Mouse (Mus musculus) limb, embryonic 13.5 days (tissue): ENCODE results near the gene Dysf. TPM values are rescaled to one million over a fixed set of nuclear protein-coding genes. Genes with fewer than 3 reads are reported as not detected.
A peak's percentile ranks its signal among the peaks of the same experiment; 100 is the strongest.

Experiments used
- ATAC-seq: fragments of 200-750 bp; cut with Nextera tagmentation; 2 replicates; pipeline ENCODE4 v1.8.0; 2017; ENCODE audit warnings: low read depth, moderate number of reproducible peaks, moderate TSS enrichment; ENCODE audit not compliant: low FRiP score
- H3K27ac ChIP-seq: fragments of 300-500 bp; sonication (generic); 2 replicates; pipeline ENCODE4 v1.5.1; 2015; ENCODE audit warnings: inconsistent platforms, mild to moderate bottlenecking, moderate library complexity
- H3K27me3 ChIP-seq: fragments of 300-500 bp; sonication (generic); 2 replicates; pipeline ENCODE4 v1.6.1; 2015; ENCODE audit warnings: mild to moderate bottlenecking, inconsistent platforms
- H3K36me3 ChIP-seq: fragments of 300-500 bp; sonication (generic); 2 replicates; pipeline ENCODE4 v1.6.1; 2015; ENCODE audit warnings: inconsistent platforms, mild to moderate bottlenecking, moderate library complexity
- H3K4me1 ChIP-seq: fragments of 300-500 bp; sonication (generic); 2 replicates; pipeline ENCODE4 v1.6.1; 2015; ENCODE audit warnings: inconsistent platforms
- H3K4me2 ChIP-seq: fragments of 300-500 bp; sonication (generic); replicated peaks from 2 replicates; pipeline ENCODE4 v1.6.1; 2015; ENCODE audit warnings: inconsistent platforms, mild to moderate bottlenecking, moderate library complexity
- H3K4me3 ChIP-seq: fragments of 300-500 bp; sonication (generic); 2 replicates; pipeline ENCODE4 v1.5.1; 2015; ENCODE audit warnings: moderate library complexity, mild to moderate bottlenecking, inconsistent platforms
- H3K9ac ChIP-seq: fragments of 300-500 bp; sonication (generic); 2 replicates; pipeline ENCODE4 v1.6.1; 2015; ENCODE audit warnings: mild to moderate bottlenecking, inconsistent platforms
- H3K9me3 ChIP-seq: fragments of 300-500 bp; sonication (generic); 2 replicates; pipeline ENCODE4 v1.6.1; 2016; ENCODE audit warnings: inconsistent platforms
- WGBS: fragments of 180-500 bp; shearing (Covaris S2); methylation state at CpG from one replicate; pipeline ENCODE4 v1.1.7; 2015; 5-methylcytosine and 5-hydroxymethylcytosine counted together
- polyA plus RNA-seq: library from polyadenylated mRNA; unstranded; fragments of >200 nt; fragmentation: Nextera tagmentation; extraction: Ambion mirVana; gene quantifications from 2 replicates; pipeline ENCODE4 v1.2.1, GENCODE M21; 2015

Gene Dysf
- polyA plus RNA-seq, 1 experiment from 2014 or later, result 10.2 TPM

DNA sequence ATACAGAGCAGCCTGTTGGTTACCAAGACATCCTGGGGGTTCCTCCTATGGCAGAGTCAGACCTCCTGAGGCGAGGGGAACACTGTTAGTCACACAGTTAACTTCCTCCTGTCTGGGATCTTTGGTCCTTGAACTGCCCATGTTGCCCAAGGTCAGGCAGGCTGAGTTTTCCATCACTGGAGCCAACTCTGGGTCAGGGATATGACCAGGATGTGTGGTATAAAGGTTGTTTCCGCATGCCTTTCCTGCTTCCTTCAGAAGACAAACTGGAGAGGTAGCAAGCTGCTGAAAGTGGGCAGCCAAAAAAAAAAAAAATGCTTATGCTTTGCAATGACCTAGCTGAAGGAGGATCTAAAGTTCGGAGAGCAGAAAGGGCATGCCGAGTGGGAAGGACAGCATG, 116.7 kb downstream of the Dysf start:
- Histone ChIP-seq H3K4me1 (peaks cover 47% of the 10 kb centered on the region), H3K4me3 (no peak overlapping the region), H3K9ac (no peak overlapping the region), H3K27me3 (no peaks in the 10 kb centered on the region), H3K27ac (no peak overlapping the region), H3K9me3 (no peaks in the 10 kb centered on the region), H3K36me3 (no peaks in the 10 kb centered on the region), H3K4me2 (no peak overlapping the region)
- WGBS, result 79% methylated on average over 4 of the region's 4 CpGs
- no peak for ATAC-seq

DNA sequence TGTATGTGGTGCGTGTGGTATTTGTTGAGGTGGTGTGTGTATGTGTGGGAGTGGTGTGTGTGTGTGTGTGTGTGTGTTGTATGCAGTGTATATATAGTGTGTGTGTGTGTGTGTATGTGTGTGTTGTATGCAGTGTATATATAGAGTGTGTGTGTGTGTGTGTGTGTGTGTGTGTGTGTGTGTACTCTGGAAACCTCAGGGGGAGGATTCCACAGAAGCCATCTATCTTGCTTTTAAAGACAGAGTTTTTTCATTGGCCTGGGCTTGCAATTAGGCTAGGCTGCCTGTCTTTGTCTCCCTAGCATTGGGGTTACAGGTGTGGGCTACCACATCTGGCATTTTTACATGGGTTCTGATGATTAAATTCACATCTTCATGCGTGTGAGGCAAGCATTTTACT, 119.8 kb downstream of the Dysf start:
- no peak for ATAC-seq
- Histone ChIP-seq H3K9me3 (no peaks in the 10 kb centered on the region), H3K27me3 (no peaks in the 10 kb centered on the region)

GRCm38 (mm10) chr6:84130867-84131266, 122.5 kb downstream of the Dysf start:
- Histone ChIP-seq H3K4me3 (no peak overlapping the region), H3K9me3 (no peaks in the 10 kb centered on the region), H3K36me3 (no peaks in the 10 kb centered on the region), H3K4me1 (peaks cover 76% of the 10 kb centered on the region), H3K27me3 (no peaks in the 10 kb centered on the region), H3K27ac (peak overlapping the region; percentile 90), H3K4me2 (no peak overlapping the region), H3K9ac (no peak overlapping the region)
- ATAC-seq, result no peak
- WGBS, result 86% methylated on average over 4 of the region's 4 CpGs

More for the DNA sequence above, 119.8 kb downstream of the Dysf start:
- Histone ChIP-seq H3K27ac (no peak overlapping the region), H3K36me3 (no peaks in the 10 kb centered on the region), H3K4me2 (no peak overlapping the region), H3K9ac (no peak overlapping the region), H3K4me1 (peaks cover 56% of the 10 kb centered on the region), H3K4me3 (no peak overlapping the region)
- 71% methylated on average over 2 of the region's 2 CpGs for WGBS

GRCm38 (mm10) chr6:84131539-84131938, 123.1 kb downstream of the Dysf start:
- Histone ChIP-seq H3K27ac (peak overlapping the region; percentile 90), H3K36me3 (no peaks in the 10 kb centered on the region), H3K4me1 (peaks cover 80% of the 10 kb centered on the region), H3K4me2 (peak overlapping the region; percentile 21; the same call in 1 of the 2 replicates), H3K27me3 (no peaks in the 10 kb centered on the region), H3K9me3 (no peaks in the 10 kb centered on the region), H3K9ac (no peak overlapping the region), H3K4me3 (no peak overlapping the region)
- 30% methylated on average over 9 of the region's 9 CpGs for WGBS
- no peak for ATAC-seq

DNA sequence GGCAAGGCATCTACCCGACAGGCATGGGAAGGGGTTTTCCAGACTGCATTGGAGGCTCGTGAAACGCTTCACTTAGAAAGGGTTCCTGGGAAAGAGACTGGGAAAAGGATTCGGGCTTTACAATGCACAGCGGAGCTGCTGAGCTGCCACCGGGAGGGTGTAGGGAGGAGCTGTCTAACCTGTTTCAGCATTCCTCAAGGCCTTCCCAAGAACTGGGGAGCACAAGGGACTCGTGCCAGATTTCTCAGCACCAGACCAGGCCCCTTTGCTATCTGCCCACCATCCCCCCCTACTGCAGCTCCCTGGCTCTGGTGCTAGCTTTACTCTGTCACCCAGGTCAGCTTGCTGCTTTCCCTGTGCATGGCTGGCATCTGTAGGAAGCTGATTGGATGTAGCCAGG, 124.7 kb downstream of the Dysf start:
- no peaks in the 10 kb centered on the region for H3K36me3 ChIP-seq
- whole genome bisulfite sequencing, result 25% methylated on average over 7 of the region's 7 CpGs
- H3K4me3 ChIP-seq, result no peak overlapping the region
- H3K4me1 ChIP-seq, result peaks cover 69% of the 10 kb centered on the region
- H3K27ac ChIP-seq, result peak overlapping the region; percentile 90; the same call in 1 of the 2 replicates
- H3K27me3 ChIP-seq, result no peaks in the 10 kb centered on the region
- H3K4me2 ChIP-seq, result no peak overlapping the region
- H3K9me3 ChIP-seq, result no peaks in the 10 kb centered on the region
- ATAC-seq, result 0 out of 2 replicates have a peak, but pooled peaks have one; percentile 8
- H3K9ac ChIP-seq, result no peak overlapping the region

GRCm38 (mm10) chr6:84133996-84134721, 125.8 kb downstream of the Dysf start:
- no peak overlapping the region for H3K4me3 ChIP-seq
- peak overlapping the region; percentile 41; the same call in 1 of the 2 replicates for H3K4me2 ChIP-seq
- H3K27me3 ChIP-seq, result no peaks in the 10 kb centered on the region
- peak overlapping the region; percentile 90; the same call in 1 of the 2 replicates for H3K27ac ChIP-seq
- peaks cover 59% of the 10 kb centered on the region for H3K4me1 ChIP-seq
- WGBS, result 71% methylated on average over 5 of the region's 7 CpGs
- H3K9me3 ChIP-seq, result no peaks in the 10 kb centered on the region
- no peak overlapping the region for H3K9ac ChIP-seq
- peak; percentile 2; the same call in 1 of the 2 replicates for ATAC-seq
- no peaks in the 10 kb centered on the region for H3K36me3 ChIP-seq

- peak; percentile 70 for ATAC-seq
- Histone ChIP-seq H3K4me2 (peak overlapping the region; percentile 41), H3K27me3 (no peaks in the 10 kb centered on the region), H3K9ac (no peak overlapping the region), H3K4me1 (peaks cover 56% of the 10 kb centered on the region), H3K4me3 (no peak overlapping the region), H3K27ac (peak overlapping the region; percentile 90), H3K36me3 (no peaks in the 10 kb centered on the region), H3K9me3 (no peaks in the 10 kb centered on the region)
- 16% methylated on average over 23 of the region's 23 CpGs for WGBS
Observed at GRCm38 (mm10) chr6:84134722-84135394, 126.5 kb downstream of the Dysf start.

DNA sequence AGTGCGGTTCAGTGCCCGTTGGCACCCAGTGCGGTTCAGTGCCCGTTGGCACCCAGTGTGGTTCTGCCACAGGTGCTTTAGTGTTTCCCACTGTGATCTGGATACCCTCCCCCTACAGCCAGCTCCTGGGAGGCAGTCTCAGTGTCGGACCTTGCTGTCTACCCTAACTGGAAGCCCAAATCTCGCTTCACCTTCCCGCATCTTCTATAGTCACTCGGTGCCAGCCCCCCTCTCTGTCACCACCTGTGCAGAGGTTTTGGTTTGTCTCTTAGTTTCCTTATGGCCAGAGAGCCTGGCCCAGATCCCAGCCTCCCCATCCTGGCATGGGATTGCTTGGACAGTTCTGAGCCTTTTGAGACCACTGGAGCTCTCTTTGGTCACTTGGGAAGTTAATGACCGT, 127.3 kb downstream of the Dysf start:
- peaks cover 58% of the 10 kb centered on the region for H3K4me1 ChIP-seq
- WGBS, result 92% methylated on average over 9 of the region's 9 CpGs
- no peak overlapping the region for H3K27ac ChIP-seq
- H3K27me3 ChIP-seq, result no peaks in the 10 kb centered on the region
- H3K4me3 ChIP-seq, result no peak overlapping the region
- H3K9ac ChIP-seq, result no peak overlapping the region
- no peaks in the 10 kb centered on the region for H3K9me3 ChIP-seq
- no peak for ATAC-seq
- no peak overlapping the region for H3K4me2 ChIP-seq
- H3K36me3 ChIP-seq, result no peaks in the 10 kb centered on the region

DNA sequence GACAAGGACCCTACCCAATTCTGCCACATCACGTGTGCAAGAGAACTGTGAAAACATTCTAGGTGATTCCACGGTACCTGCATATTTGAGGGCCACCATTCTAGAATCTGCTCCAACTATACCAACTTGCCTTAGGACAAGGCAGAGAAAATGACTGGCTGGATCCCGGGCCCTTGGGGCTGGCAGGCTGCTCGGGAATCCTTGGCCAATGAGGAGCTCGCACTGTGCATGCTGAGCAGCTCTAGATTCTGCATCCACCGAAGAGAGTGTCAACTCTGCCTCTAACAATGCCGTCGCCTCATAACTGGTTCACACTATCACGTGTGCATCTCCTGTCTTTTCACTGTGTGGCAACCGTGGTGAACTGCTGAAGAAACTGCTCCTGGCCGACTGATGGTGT, 128.0 kb downstream of the Dysf start:
- no peak overlapping the region for H3K4me2 ChIP-seq
- peaks cover 52% of the 10 kb centered on the region for H3K4me1 ChIP-seq
- no peaks in the 10 kb centered on the region for H3K27me3 ChIP-seq
- no peaks in the 10 kb centered on the region for H3K36me3 ChIP-seq
- WGBS, result 89% methylated on average over 11 of the region's 11 CpGs
- no peak overlapping the region for H3K4me3 ChIP-seq
- ATAC-seq, result no peak
- H3K9me3 ChIP-seq, result no peaks in the 10 kb centered on the region
- no peak overlapping the region for H3K9ac ChIP-seq
- H3K27ac ChIP-seq, result no peak overlapping the region

DNA sequence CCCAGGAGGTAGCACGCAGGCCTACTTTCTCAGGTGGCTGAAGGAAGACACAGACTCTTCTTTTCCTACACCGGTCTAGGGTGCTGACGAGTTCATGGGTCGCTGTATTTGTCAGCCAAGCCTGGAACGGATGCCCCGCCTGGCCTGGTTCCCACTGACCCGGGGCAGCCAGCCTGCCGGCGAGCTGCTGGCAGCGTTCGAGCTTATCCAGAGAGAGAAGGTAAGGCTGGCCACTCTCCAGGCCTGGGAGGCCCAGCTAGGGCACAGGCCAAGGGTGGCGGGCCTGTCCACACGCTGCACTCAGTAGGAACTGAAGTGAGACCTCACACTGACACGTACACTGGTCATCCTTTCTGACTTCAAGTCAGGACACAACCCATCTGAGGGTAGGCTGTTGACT, 131.5 kb downstream of the Dysf start:
- H3K27ac ChIP-seq, result no peak overlapping the region
- peaks cover 44% of the 10 kb centered on the region for H3K4me1 ChIP-seq
- H3K4me3 ChIP-seq, result no peak overlapping the region
- H3K4me2 ChIP-seq, result no peak overlapping the region
- H3K36me3 ChIP-seq, result no peaks in the 10 kb centered on the region
- no peak for ATAC-seq
- no peak overlapping the region for H3K9ac ChIP-seq
- WGBS, result 81% methylated on average over 14 of the region's 14 CpGs
- no peaks in the 10 kb centered on the region for H3K9me3 ChIP-seq
- H3K27me3 ChIP-seq, result no peaks in the 10 kb centered on the region

DNA sequence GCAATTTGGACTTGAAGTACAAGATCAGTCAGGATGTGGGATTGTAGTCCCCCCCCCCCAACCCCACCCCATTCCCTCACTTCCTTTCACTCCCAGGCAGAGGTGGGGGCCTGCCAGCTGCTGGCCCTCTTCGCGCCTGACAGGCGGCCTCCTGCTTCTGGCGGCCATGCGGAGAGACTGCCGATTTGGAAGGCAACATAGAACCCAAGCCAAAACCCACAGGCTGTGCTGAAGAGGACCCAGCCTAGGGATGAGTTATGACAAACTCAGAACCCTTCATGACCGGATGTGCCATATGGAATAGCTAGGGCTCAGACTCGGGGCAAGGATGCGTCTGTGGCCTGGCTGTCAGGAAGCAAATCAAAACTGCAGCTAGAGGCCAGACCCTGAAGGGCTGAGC, 134.1 kb downstream of the Dysf start:
- Histone ChIP-seq H3K4me3 (no peak overlapping the region), H3K27ac (no peak overlapping the region), H3K9me3 (no peaks in the 10 kb centered on the region), H3K9ac (no peak overlapping the region), H3K4me2 (no peak overlapping the region), H3K36me3 (no peaks in the 10 kb centered on the region), H3K4me1 (peaks cover 32% of the 10 kb centered on the region), H3K27me3 (0 out of 2 replicates have a peak, but pooled peaks cover 5% of the 10 kb centered on the region)
- WGBS, result 73% methylated on average over 9 of the region's 9 CpGs
- ATAC-seq, result no peak

DNA sequence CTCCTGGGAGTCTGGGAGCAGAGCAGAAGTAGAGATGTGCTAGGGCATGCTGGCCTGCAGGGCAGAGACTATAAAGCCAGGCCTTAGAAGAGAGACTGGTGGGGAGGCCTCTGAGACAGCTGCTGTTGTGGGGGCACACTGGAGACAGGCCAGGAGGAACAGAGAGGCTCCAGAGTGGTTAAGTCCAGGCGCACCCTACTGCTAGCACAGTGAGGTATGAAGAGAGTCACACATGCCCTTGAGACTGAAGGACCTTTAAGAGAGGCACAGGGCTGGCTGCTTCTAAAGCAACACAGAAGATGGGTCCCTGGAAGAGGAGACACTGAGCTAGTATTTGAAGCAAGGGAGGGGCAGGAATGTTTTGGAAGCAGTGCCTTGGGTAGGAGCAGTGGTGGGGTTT, 134.9 kb downstream of the Dysf start:
- no peak overlapping the region for H3K9ac ChIP-seq
- no peak overlapping the region for H3K4me2 ChIP-seq
- no peak for ATAC-seq
- H3K27ac ChIP-seq, result peak overlapping the region; percentile 44
- no peaks in the 10 kb centered on the region for H3K9me3 ChIP-seq
- peaks cover 32% of the 10 kb centered on the region for H3K4me1 ChIP-seq
- H3K27me3 ChIP-seq, result 0 out of 2 replicates have a peak, but pooled peaks cover 5% of the 10 kb centered on the region
- no peaks in the 10 kb centered on the region for H3K36me3 ChIP-seq
- 64% methylated on average over 1 of the region's 1 CpGs for WGBS
- H3K4me3 ChIP-seq, result no peak overlapping the region
